In genomic region chr6:140444855-140445465, GRCm38 (mm10) we compare ENCODE assay signal across 11 mouse cellular contexts. TPM values are rescaled to one million over a fixed set of nuclear protein-coding genes. Genes with fewer than 3 reads are reported as not detected.
DNase-seq lines count a peak whose midpoint lies in the region; ATAC-seq and TF ChIP-seq lines count a peak whose summit lies in the region.
"Had no signal": no experiment of that assay in that cellular context is flagged by ENCODE, and none has a peak within 500 bp of the region (broad histone marks: within the 10 kb centered on the region; RNA-seq: fewer than 3 reads in every experiment).

No protein-coding gene starts in this region.

- intact Hi-C loops in left cerebral cortex, postnatal 14 days (cut with DNase I): loop anchor here (10.0 kb wide), 1 partner anchor 850 kb away; no protein-coding TSS in a partner anchor

- ATAC-seq in heart, embryonic 13.5 days (ENCODE audit: extremely low read depth, insufficient number of reproducible peaks, low FRiP score, low TSS enrichment): no peak
- ATAC-seq in embryonic facial prominence, embryonic 14.5 days (ENCODE audit: low read depth): no peak
- no peak for ATAC-seq in hindbrain, postnatal 0 days

- TF ChIP-seq CTCF in hindbrain, postnatal 0 days (IDR thresholded peaks at IDR 0.05; ENCODE audit: low read depth): peak; percentile 3; the same call in 1 of the 2 replicates

- no peak overlapping the region for H3K4me3 ChIP-seq in heart, embryonic 13.5 days
- H3K4me3 ChIP-seq in embryonic facial prominence, embryonic 14.5 days (ENCODE audit: low read depth, low read length): no peak overlapping the region
- no peak overlapping the region for H3K4me3 ChIP-seq in hindbrain, postnatal 0 days (ENCODE audit: low read length)

- H3K4me1 ChIP-seq in heart, embryonic 13.5 days: peaks cover 10% of the 10 kb centered on the region
- H3K4me1 ChIP-seq in embryonic facial prominence, embryonic 14.5 days (ENCODE audit: control insufficient read depth, insufficient read depth, low read length): no peaks in the 10 kb centered on the region
- H3K4me1 ChIP-seq in hindbrain, postnatal 0 days (ENCODE audit: insufficient read depth, low read length): peaks cover 6% of the 10 kb centered on the region; the same call in 1 of the 2 replicates

- 41% methylated on average over 10 of the region's 10 CpGs for WGBS in heart, embryonic 13.5 days
- 45% methylated on average over 10 of the region's 10 CpGs for WGBS in embryonic facial prominence, embryonic 14.5 days
- WGBS in hindbrain, postnatal 0 days: 17% methylated on average over 10 of the region's 10 CpGs

- H3K27me3 ChIP-seq in heart, embryonic 13.5 days (replicated peaks): no peaks in the 10 kb centered on the region
- H3K27me3 ChIP-seq in embryonic facial prominence, embryonic 14.5 days (replicated peaks; ENCODE audit: control insufficient read depth, insufficient read depth, low read length): no peaks in the 10 kb centered on the region
- H3K27me3 ChIP-seq in hindbrain, postnatal 0 days (ENCODE audit: insufficient read depth, low read length): no peaks in the 10 kb centered on the region

- no peak overlapping the region; the same call in 1 of the 2 replicates for H3K27ac ChIP-seq in heart, embryonic 13.5 days (replicated peaks)
- H3K27ac ChIP-seq in embryonic facial prominence, embryonic 14.5 days (replicated peaks; ENCODE audit: low read depth, low read length): no peak overlapping the region
- H3K27ac ChIP-seq in hindbrain, postnatal 0 days: 0 out of 2 replicates have a peak overlapping the region, but pooled peaks have one; percentile 5

- H3K9me3 ChIP-seq in heart, embryonic 13.5 days: no peaks in the 10 kb centered on the region
- no peaks in the 10 kb centered on the region for H3K9me3 ChIP-seq in embryonic facial prominence, embryonic 14.5 days (ENCODE audit: control insufficient read depth, low read length)
- no peaks in the 10 kb centered on the region for H3K9me3 ChIP-seq in hindbrain, postnatal 0 days (ENCODE audit: low read length)

- H3K36me3 ChIP-seq in heart, embryonic 13.5 days: peaks cover 8% of the 10 kb centered on the region
- no peaks in the 10 kb centered on the region for H3K36me3 ChIP-seq in embryonic facial prominence, embryonic 14.5 days (ENCODE audit: control insufficient read depth, insufficient read depth, low read length)
- H3K36me3 ChIP-seq in hindbrain, postnatal 0 days (ENCODE audit: insufficient read depth, low read length): no peaks in the 10 kb centered on the region

- peak overlapping the region; percentile 12; the same call in 1 of the 2 replicates for H3K4me2 ChIP-seq in heart, embryonic 13.5 days
- H3K4me2 ChIP-seq in embryonic facial prominence, embryonic 14.5 days (ENCODE audit: low read depth, low read length): no peak overlapping the region
- no peak overlapping the region for H3K4me2 ChIP-seq in hindbrain, postnatal 0 days (ENCODE audit: low read depth, low read length)

- H3K9ac ChIP-seq in heart, embryonic 13.5 days: no peak overlapping the region; the same call in 1 of the 2 replicates
- peak overlapping the region; percentile 27; the same call in 1 of the 2 replicates for H3K9ac ChIP-seq in embryonic facial prominence, embryonic 14.5 days (ENCODE audit: low read depth, low read length)
- no peak overlapping the region for H3K9ac ChIP-seq in hindbrain, postnatal 0 days (replicated peaks; ENCODE audit: low read length)

- DNase-seq in heart, postnatal 4 days: no peak
- no peak for DNase-seq in embryonic facial prominence, embryonic 14.5 days (ENCODE audit: low spot score)
- DNase-seq in hindbrain, postnatal 0 days (ENCODE audit: low spot score): no peak
- peak; percentile 29 for DNase-seq in retina, embryonic 14.5 days (ENCODE audit: low spot score)
- DNase-seq in ovary, postnatal 14 days (ENCODE audit: low spot score): no peak
- no peak for DNase-seq in thymus, adult 18-20 months
- no peak for DNase-seq in left cerebral cortex, postnatal 14 days (ENCODE audit: low spot score in 2 of 2)
- DNase-seq: adrenal gland, postnatal 14 days; cerebellum, adult 18-20 months; lung, adult 2 months had no signal

RNA-seq across cellular contexts. Expression of gene Plekha5, which starts 21.1 kb away (rescaled TPM):
- polyA plus RNA-seq in heart, embryonic 13.5 days (2015; fragmentation: Nextera tagmentation; extraction: Ambion mirVana): 18.4 and 18.7 TPM in 2 replicates
- total RNA-seq in heart, postnatal 4 days (2021): 10 to 100 TPM; 39.4 to 42.6 TPM
- 43.8 and 45.0 TPM in 2 replicates for polyA plus RNA-seq in embryonic facial prominence, embryonic 14.5 days (2014; fragmentation: Nextera tagmentation; extraction: Ambion mirVana)
- total RNA-seq in hindbrain, postnatal 0 days (2014; rRNA removed): 34.4 and 37.8 TPM in 2 replicates
- polyA plus RNA-seq in hindbrain, postnatal 0 days (2015; fragmentation: Nextera tagmentation; extraction: Ambion mirVana): 29.3 and 29.9 TPM in 2 replicates
- total RNA-seq in left cerebral cortex, postnatal 14 days (2021): 10 to 100 TPM; 84.9 to 89.5 TPM
